Mouse (Mus musculus) lung, adult 2 months (tissue): ENCODE data around the gene Rnf43.

Source experiments
- CTCF ChIP-seq: fragments of 200-500 bp; IDR thresholded peaks from 2 replicates; pipeline ENCODE4 v1.5.1; 2011; ENCODE audit warnings: mild to moderate bottlenecking, low read length, control low read depth; ENCODE audit not compliant: insufficient read depth
- POLR2A ChIP-seq: fragments of 200-500 bp; IDR thresholded peaks from 2 replicates; pipeline ENCODE4 v1.6.1; 2011; ENCODE audit warnings: low read depth, mild to moderate bottlenecking, control low read depth, low read length, borderline replicate concordance; ENCODE audit errors: extremely low read depth

- TF ChIP-seq CTCF: no peak
- TF ChIP-seq POLR2A: no peak
Observed at GRCm38 (mm10) chr11:87735691-87736090, 73.2 kb downstream of the Rnf43 start.
